Mouse (Mus musculus) frontal cortex, postnatal 14 days (tissue): ENCODE measurements at regions not wholly inside any gene's neighbourhood (a gene's known extent, or its start where the extent isn't known, plus 50 kb on each side); places are given as distances from the start of the nearest gene placed in this dataset.

ENCODE experiments used
- DNase-seq, 2 experiments: peaks; one replicate each; pipeline ENCODE4 v3.0.0; 2022; ENCODE audit warnings: low spot score in 2 of 2

DNA sequence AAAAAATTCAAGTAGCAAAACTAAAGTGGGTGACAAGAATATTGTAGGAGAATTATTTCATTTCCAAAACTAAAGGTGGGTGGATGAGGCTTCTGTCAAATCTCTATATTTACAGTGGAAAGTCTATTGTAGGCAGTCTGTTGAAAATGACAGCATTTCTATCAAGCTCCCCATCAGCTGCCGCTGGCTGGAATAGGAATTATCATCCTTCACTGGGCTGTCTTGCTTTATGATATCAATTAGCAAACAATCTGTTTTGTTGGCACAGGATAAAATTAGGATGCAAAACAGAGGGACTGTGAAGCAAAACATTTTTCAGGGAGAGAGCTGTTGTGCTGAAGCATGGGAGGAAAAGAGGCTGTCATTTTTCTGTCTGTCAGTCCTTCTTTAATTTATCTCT is 1249.0 kb downstream of the Hace1 start:
- peak; percentile 6 to 9 for DNase-seq

DNA sequence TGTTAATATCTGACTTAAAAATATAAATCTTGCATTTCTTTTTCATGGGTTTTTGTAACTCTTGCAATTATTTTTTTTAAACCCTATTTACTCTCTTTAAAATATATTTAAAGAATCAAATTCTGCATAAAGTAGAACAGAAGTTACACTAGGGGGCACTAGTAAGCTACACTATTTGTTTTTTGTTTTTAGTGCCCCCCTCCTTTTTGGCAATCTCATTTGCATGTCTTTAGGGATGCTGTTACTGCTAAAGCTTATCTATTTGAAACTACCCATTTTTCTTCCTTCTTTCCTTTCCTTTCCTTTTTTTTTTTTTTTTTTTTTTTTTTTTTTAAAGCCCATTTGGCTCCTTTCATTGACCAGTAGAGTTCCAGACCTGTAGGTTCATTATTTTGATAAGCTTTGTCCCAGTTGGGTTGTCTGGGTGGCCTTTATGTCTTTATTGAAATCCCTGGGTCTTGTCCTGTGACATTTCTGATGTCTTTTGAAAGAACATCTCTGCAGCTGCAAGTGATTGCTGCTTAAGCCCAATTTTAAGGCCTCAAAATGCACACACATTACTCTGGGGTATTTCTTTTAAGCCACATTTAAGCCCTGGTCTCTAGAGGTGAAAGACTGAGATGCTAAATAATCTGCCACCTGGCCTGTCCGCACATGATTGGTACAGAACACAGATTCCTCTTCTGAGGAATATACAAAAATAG is 1249.6 kb downstream of the Hace1 start:
- no peak for DNase-seq

DNA sequence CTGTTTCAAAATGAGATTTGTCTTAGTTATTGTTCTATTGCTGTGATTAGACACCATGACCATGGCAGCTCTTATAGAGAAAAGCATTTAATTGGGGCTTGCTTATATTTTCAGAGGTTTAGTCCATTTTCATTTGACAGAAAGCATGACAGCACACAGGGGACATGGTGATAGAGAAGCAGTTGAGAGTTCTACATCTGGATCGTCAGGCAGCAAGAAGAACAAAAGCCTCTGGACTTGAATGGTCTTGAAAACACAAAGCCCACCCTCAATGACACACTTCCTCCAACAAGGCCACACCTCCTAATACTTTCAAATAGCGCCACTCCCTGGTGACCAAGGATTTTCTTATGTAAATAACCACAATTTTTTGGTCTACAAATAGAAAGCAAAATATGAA is 1250.5 kb downstream of the Hace1 start:
- no peak for DNase-seq

DNA sequence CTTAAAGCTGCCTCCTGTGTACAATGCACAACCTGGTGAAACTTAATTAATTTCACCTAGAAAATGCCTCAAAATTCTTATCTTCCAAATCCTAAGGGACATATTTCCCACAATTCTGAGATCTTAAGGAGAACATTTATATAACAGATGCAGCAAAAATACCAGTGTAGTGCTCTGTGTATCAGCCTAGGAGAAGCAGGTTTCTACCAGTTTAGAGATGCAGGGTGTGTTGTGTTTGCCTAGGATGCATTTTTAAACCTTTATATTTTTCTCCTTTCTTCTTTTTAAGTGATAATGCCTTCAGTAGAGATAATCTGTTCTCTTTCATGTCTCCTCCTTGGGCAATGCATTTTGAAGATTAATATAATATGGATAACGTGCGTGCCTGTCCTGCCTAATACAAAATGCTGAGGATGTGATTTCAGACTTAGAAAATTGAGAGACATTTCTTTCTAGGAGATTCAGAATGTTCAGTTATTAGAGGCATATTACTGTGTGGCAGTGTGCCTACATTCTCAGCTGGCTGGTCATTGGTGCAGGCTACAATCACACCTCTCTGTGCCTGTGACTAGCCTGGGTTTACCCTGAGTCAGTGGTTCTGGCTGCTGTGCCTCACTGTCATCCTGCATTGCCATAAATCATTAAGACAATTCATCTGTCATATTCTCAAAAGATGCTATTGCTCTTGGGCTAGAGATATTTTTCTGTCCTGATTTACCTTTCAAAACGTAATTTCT is 1268.1 kb downstream of the Hace1 start:
- DNase-seq, result no peak
